Mouse (Mus musculus): ENCODE measurements around the gene Plin3. TPM values are rescaled to one million over a fixed set of nuclear protein-coding genes. Genes with fewer than 3 reads are reported as not detected.

Plin3 gene
- total and polyA plus RNA-seq, 3 experiments: 66.2 to 221 (median 160) TPM

DNA sequence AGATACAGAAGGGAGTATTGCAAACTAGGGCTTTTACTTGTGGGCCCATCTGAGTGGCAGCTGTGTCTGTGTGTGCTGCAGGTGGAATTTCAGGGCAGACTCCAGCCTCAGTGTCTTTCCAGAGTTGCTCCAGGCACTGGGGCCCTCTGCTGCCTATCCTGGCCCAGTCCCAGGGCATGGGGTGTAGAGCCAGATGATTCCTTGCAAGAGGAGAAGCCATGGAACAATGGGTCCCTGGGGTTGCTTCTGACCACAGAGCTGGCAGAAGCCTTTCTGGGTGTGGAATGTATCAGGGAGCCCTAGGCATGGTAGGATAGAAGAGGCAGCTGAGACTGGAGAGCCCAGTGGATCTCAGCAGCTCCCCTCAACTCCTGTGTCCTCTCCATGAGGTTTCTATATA, 38.6 kb upstream of the Plin3 start:
- peaks cover 14% of the 10 kb centered on the region for H3K4me1 ChIP-seq (ENCODE audit: control insufficient read depth, insufficient read depth, low read length)
- H3K4me3 ChIP-seq: no peak overlapping the region
- H3K79me2 ChIP-seq (replicated peaks; ENCODE audit: control insufficient read depth, insufficient read depth, low read length): peaks cover 14% of the 10 kb centered on the region
- no peak overlapping the region for H3K9ac ChIP-seq (ENCODE audit: low read depth, low read length)
- intact Hi-C loops (cut with DNase I): no loop called here
- peak in 1 of 2 experiments; percentile 43 for DNase-seq
- H3K27me3 ChIP-seq (ENCODE audit: control insufficient read depth, insufficient read depth, low read length): no peaks in the 10 kb centered on the region
- TF ChIP-seq CTCF (IDR thresholded peaks at IDR 0.05) (no peak), POLR2A (IDR thresholded peaks at IDR 0.05; ENCODE audit: insufficient read depth, low read depth, low read length) (no peak), EP300 (IDR thresholded peaks at IDR 0.05; ENCODE audit: insufficient read depth, low read depth, low read length) (no peak)
- H3K27ac ChIP-seq: no peak overlapping the region
- H3K36me3 ChIP-seq (ENCODE audit: control insufficient read depth, insufficient read depth, low read length): no peaks in the 10 kb centered on the region

DNA sequence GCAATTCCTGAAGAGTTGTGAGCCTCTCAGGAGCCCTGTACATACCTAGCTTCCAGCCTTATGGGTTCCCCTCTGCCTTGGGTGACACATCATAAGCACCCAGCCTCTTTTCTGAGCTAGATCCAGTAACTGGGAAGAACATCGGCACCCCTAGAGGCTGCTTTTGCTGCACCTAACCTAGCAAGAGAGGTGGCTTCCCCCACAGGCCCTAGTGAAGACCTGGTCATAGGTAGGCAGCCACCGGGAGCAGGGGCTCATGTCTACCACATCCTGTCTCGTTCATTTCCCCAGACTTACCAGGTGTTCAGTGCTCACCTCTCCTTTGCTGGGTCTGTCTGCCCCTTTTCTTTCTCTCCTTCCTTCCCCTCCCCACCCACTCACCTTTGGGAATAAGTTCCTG, 37.7 kb upstream of the Plin3 start:
- WGBS: 60% methylated on average over 3 of the region's 3 CpGs
- no peak overlapping the region for H3K9ac ChIP-seq (ENCODE audit: low read depth, low read length)
- no peak overlapping the region for H3K27ac ChIP-seq
- TF ChIP-seq POLR2A (IDR thresholded peaks at IDR 0.05; ENCODE audit: insufficient read depth, low read depth, low read length) (no peak), EP300 (IDR thresholded peaks at IDR 0.05; ENCODE audit: insufficient read depth, low read depth, low read length) (no peak), CTCF (IDR thresholded peaks at IDR 0.05) (no peak)
- H3K4me3 ChIP-seq: no peak overlapping the region
- H3K79me2 ChIP-seq (replicated peaks; ENCODE audit: control insufficient read depth, insufficient read depth, low read length): peaks cover 12% of the 10 kb centered on the region
- DNase-seq: no peak
- H3K27me3 ChIP-seq (ENCODE audit: control insufficient read depth, insufficient read depth, low read length): no peaks in the 10 kb centered on the region
- H3K36me3 ChIP-seq (ENCODE audit: control insufficient read depth, insufficient read depth, low read length): no peaks in the 10 kb centered on the region
- intact Hi-C loops (cut with DNase I): no loop called here
- peaks cover 12% of the 10 kb centered on the region for H3K4me1 ChIP-seq (ENCODE audit: control insufficient read depth, insufficient read depth, low read length)

DNA sequence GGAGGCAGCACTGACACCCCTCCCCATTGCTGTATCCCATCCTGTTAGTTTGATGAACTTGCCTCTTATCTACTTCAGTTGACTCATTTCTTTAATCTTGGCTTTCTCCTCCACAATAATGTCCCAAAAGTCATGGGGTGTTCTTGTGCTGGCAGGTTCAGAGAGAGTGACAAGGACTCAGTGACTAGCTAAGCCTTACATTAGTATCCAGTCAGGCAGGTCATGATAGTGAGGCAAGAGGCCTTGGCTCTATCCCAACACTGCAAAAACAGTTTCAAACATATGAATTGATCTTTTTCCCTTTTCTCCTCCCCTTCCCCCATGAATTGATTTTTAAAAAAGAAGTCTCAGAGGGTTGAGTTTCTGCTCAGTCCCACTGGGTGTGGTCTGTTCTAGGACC, 36.6 kb upstream of the Plin3 start:
- no peak for DNase-seq
- Histone ChIP-seq H3K36me3 (ENCODE audit: control insufficient read depth, insufficient read depth, low read length) (no peaks in the 10 kb centered on the region), H3K4me3 (no peak overlapping the region), H3K9ac (ENCODE audit: low read depth, low read length) (no peak overlapping the region), H3K27ac (no peak overlapping the region), H3K79me2 (replicated peaks; ENCODE audit: control insufficient read depth, insufficient read depth, low read length) (peaks cover 12% of the 10 kb centered on the region), H3K27me3 (ENCODE audit: control insufficient read depth, insufficient read depth, low read length) (no peaks in the 10 kb centered on the region), H3K4me1 (ENCODE audit: control insufficient read depth, insufficient read depth, low read length) (peaks cover 12% of the 10 kb centered on the region)
- TF ChIP-seq POLR2A (IDR thresholded peaks at IDR 0.05; ENCODE audit: insufficient read depth, low read depth, low read length) (no peak), CTCF (IDR thresholded peaks at IDR 0.05) (no peak), EP300 (IDR thresholded peaks at IDR 0.05; ENCODE audit: insufficient read depth, low read depth, low read length) (no peak)
- intact Hi-C loops (cut with DNase I): no loop called here

DNA sequence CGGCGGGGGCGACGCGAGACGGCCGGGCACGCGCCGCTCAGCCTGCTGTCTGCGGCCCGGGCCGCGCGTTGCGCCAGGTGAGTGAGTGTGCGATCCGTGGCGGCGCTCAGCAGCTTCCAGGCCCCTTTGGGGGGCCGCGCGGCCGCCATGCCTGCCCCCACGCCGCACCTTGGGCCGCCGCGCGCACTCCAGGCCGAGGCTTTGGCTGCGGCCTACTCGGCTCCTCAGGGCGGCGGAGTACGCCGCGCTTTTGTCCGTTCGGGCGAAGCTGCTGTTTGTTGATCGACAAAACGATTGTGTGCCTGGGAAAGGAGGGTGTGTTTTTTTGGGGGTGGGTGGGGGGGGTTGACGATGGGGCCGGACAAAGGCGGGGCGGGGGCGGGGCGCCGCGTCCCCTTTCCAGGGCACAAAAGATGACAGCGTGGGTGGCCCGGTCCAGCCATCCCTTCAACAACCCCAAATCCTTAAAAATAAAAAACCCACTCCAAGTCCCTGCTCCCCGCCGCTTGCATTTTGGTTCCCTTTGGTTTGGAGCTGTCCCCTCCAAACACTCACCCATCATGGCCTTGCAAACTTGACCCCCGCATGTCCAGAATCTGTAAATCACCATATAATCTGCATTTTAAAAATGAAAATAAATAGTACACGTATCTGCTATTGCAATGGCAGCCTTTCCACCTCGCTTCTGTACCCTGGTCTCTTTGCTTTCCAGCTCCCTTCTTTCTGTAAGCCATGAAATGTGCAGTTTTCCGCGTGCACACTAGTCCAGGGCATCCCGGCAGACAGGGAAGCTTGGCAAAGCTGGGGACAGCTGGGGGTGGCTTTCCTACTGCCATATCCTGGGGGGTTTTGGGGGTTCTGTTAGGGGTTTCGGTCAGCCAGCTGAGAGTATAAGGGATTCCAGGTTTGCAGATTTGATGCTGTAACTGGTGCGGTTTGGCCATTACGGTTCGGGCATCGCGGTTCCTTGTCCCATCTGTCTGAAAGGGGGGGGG, 33.8 kb upstream of the Plin3 start:
- H3K36me3 ChIP-seq (ENCODE audit: control insufficient read depth, insufficient read depth, low read length): no peaks in the 10 kb centered on the region
- peaks cover 12% of the 10 kb centered on the region for H3K4me1 ChIP-seq (ENCODE audit: control insufficient read depth, insufficient read depth, low read length)
- 1% methylated on average over 67 of the region's 67 CpGs for WGBS
- H3K4me3 ChIP-seq: peak overlapping the region; percentile 72
- no peak for DNase-seq
- intact Hi-C loops (cut with DNase I): no loop called here
- TF ChIP-seq CTCF (IDR thresholded peaks at IDR 0.05) (no peak), EP300 (IDR thresholded peaks at IDR 0.05; ENCODE audit: insufficient read depth, low read depth, low read length) (no peak), POLR2A (IDR thresholded peaks at IDR 0.05; ENCODE audit: insufficient read depth, low read depth, low read length) (no peak)
- H3K79me2 ChIP-seq (replicated peaks; ENCODE audit: control insufficient read depth, insufficient read depth, low read length): peaks cover 7% of the 10 kb centered on the region; the same call in 1 of the 2 replicates
- H3K9ac ChIP-seq (ENCODE audit: low read depth, low read length): peak overlapping the region; percentile 87
- no peaks in the 10 kb centered on the region for H3K27me3 ChIP-seq (ENCODE audit: control insufficient read depth, insufficient read depth, low read length)
- peak overlapping the region; percentile 92 for H3K27ac ChIP-seq

DNA sequence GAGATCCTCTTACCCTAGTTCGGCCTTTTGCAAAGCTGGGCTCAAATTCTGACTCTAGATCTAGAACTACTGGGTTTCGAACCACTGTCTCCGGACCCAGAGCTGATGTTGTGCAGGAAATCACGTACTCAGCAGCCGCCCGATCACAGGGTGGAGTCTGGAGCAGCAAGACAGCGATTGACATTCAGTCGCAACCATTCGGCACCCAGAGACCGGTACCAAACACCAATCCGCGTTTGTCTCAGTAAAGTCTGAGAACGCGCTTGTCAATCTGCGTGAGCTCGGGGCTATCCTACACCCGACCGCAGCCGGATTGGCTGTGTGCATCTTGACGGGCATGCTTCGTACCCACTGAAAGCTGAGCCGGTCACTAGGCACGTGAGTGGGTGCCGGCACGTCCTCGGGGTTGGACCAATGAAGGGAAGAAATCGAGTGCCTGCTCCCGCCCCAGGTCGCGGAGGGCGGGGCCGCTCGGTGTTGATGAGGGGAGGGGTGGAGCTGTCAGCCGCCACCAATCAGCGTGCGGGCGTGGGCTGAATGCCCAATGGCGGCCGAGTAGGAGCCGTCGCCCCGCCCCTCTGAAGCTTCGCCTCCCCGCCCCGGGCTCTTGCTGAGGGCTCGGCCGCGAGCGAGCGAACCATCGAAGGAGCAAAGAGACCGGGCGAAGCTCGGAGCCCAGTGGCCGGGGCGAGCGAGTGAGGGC, 32.9 kb upstream of the Plin3 start, which contains the start of gene Kdm4b:
Gene Kdm4b, plus strand, starts transcription at position 613 of the 703 bp plus-strand sequence.
- H3K36me3 ChIP-seq (ENCODE audit: control insufficient read depth, insufficient read depth, low read length): no peaks in the 10 kb centered on the region
- peak within 1 kb of the TSS; percentile 87 for H3K9ac ChIP-seq (ENCODE audit: low read depth, low read length)
- peaks cover 8% of the 10 kb centered on the region for H3K4me1 ChIP-seq (ENCODE audit: control insufficient read depth, insufficient read depth, low read length)
- peak within 1 kb of the TSS; percentile 72 for H3K4me3 ChIP-seq
- intact Hi-C loops (cut with DNase I): loop anchor here (2.0 kb wide), 1 partner anchor 21 kb away; no protein-coding TSS in a partner anchor
- no peaks in the 10 kb centered on the region for H3K27me3 ChIP-seq (ENCODE audit: control insufficient read depth, insufficient read depth, low read length)
- H3K27ac ChIP-seq: peak within 1 kb of the TSS; percentile 92
- H3K79me2 ChIP-seq (replicated peaks; ENCODE audit: control insufficient read depth, insufficient read depth, low read length): peaks cover 7% of the 10 kb centered on the region; the same call in 1 of the 2 replicates
- peak; percentile 98 to 100 for DNase-seq
- WGBS: under 1% methylated on average over 57 of the region's 57 CpGs
- TF ChIP-seq CTCF (IDR thresholded peaks at IDR 0.05) (no peak), EP300 (IDR thresholded peaks at IDR 0.05; ENCODE audit: insufficient read depth, low read depth, low read length) (0 out of 2 replicates have a peak, but pooled peaks have one; percentile 49), POLR2A (IDR thresholded peaks at IDR 0.05; ENCODE audit: insufficient read depth, low read depth, low read length) (peak; percentile 75)

Data from heart, adult 2 months (tissue).